Mouse (Mus musculus): ENCODE data around the gene Olfr90. TPM values are rescaled to one million over a fixed set of nuclear protein-coding genes. Genes with fewer than 3 reads are reported as not detected.
A peak's percentile ranks its signal among the peaks of the same experiment; 100 is the strongest.

Olfr90 gene
- polyA plus RNA-seq, 1 experiment = not detected

- Histone ChIP-seq H3K4me1 (ENCODE audit: control insufficient read depth, insufficient read depth, insufficient read length, low read length) (no peaks in the 10 kb centered on the region), H3K27me3 (ENCODE audit: control insufficient read depth, insufficient read depth, low read length) (no peaks in the 10 kb centered on the region), H3K4me3 (ENCODE audit: low read depth, low read length) (no peak overlapping the region), H3K36me3 (ENCODE audit: control insufficient read depth, insufficient read depth, low read length) (no peaks in the 10 kb centered on the region), H3K27ac (ENCODE audit: insufficient read depth, low read depth, low read length) (no peak overlapping the region)
- TF ChIP-seq CTCF (IDR thresholded peaks at IDR 0.05; ENCODE audit: extremely low read depth, insufficient read length, insufficient replicate concordance, low read depth, low read length) = peak; percentile 66; the same call in 1 of the 2 replicates
- TF ChIP-seq POLR2A (IDR thresholded peaks at IDR 0.05; ENCODE audit: low read depth, low read length) = no peak
- 2% methylated on average over 8 of the region's 8 CpGs for WGBS
Measured at GRCm38 (mm10) chr17:37083327-37083726, 5.0 kb downstream of the Olfr90 start.

- no peaks in the 10 kb centered on the region for H3K27me3 ChIP-seq (ENCODE audit: control insufficient read depth, insufficient read depth, low read length)
- TF ChIP-seq POLR2A (IDR thresholded peaks at IDR 0.05; ENCODE audit: low read depth, low read length) (no peak), CTCF (IDR thresholded peaks at IDR 0.05; ENCODE audit: extremely low read depth, insufficient read length, insufficient replicate concordance, low read depth, low read length) (no peak)
- H3K36me3 ChIP-seq (ENCODE audit: control insufficient read depth, insufficient read depth, low read length) = no peaks in the 10 kb centered on the region
- WGBS = 86% methylated on average over 4 of the region's 4 CpGs
- H3K4me1 ChIP-seq (ENCODE audit: control insufficient read depth, insufficient read depth, insufficient read length, low read length) = no peaks in the 10 kb centered on the region
- no peak overlapping the region for H3K4me3 ChIP-seq (ENCODE audit: low read depth, low read length)
- H3K27ac ChIP-seq (ENCODE audit: insufficient read depth, low read depth, low read length) = no peak overlapping the region
Measured at GRCm38 (mm10) chr17:37081659-37082058, 6.6 kb downstream of the Olfr90 start.

- 17% methylated on average over 5 of the region's 5 CpGs for WGBS
- no peaks in the 10 kb centered on the region for H3K36me3 ChIP-seq (ENCODE audit: control insufficient read depth, insufficient read depth, low read length)
- TF ChIP-seq POLR2A (IDR thresholded peaks at IDR 0.05; ENCODE audit: low read depth, low read length) (no peak), CTCF (IDR thresholded peaks at IDR 0.05; ENCODE audit: extremely low read depth, insufficient read length, insufficient replicate concordance, low read depth, low read length) (no peak)
- H3K27me3 ChIP-seq (ENCODE audit: control insufficient read depth, insufficient read depth, low read length) = no peaks in the 10 kb centered on the region
- no peak overlapping the region for H3K27ac ChIP-seq (ENCODE audit: insufficient read depth, low read depth, low read length)
- H3K4me1 ChIP-seq (ENCODE audit: control insufficient read depth, insufficient read depth, insufficient read length, low read length) = no peaks in the 10 kb centered on the region
- H3K4me3 ChIP-seq (ENCODE audit: low read depth, low read length) = no peak overlapping the region
Measured at GRCm38 (mm10) chr17:37080119-37080518, 8.2 kb downstream of the Olfr90 start.

GRCm38 (mm10) chr17:37078990-37079389 is 9.3 kb downstream of the Olfr90 start:
- WGBS = 60% methylated on average over 2 of the region's 2 CpGs
- TF ChIP-seq POLR2A (IDR thresholded peaks at IDR 0.05; ENCODE audit: low read depth, low read length) (no peak), CTCF (IDR thresholded peaks at IDR 0.05; ENCODE audit: extremely low read depth, insufficient read length, insufficient replicate concordance, low read depth, low read length) (no peak)
- Histone ChIP-seq H3K4me1 (ENCODE audit: control insufficient read depth, insufficient read depth, insufficient read length, low read length) (no peaks in the 10 kb centered on the region), H3K27ac (ENCODE audit: insufficient read depth, low read depth, low read length) (no peak overlapping the region), H3K27me3 (ENCODE audit: control insufficient read depth, insufficient read depth, low read length) (no peaks in the 10 kb centered on the region), H3K36me3 (ENCODE audit: control insufficient read depth, insufficient read depth, low read length) (no peaks in the 10 kb centered on the region), H3K4me3 (ENCODE audit: low read depth, low read length) (no peak overlapping the region)

- H3K36me3 ChIP-seq (ENCODE audit: control insufficient read depth, insufficient read depth, low read length) = no peaks in the 10 kb centered on the region; the same call in 1 of the 2 replicates
- H3K4me3 ChIP-seq (ENCODE audit: low read depth, low read length) = no peak overlapping the region
- 53% methylated on average over 1 of the region's 1 CpGs for WGBS
- H3K4me1 ChIP-seq (ENCODE audit: control insufficient read depth, insufficient read depth, insufficient read length, low read length) = no peaks in the 10 kb centered on the region
- no peak for TF ChIP-seq POLR2A (IDR thresholded peaks at IDR 0.05; ENCODE audit: low read depth, low read length)
- no peak for TF ChIP-seq CTCF (IDR thresholded peaks at IDR 0.05; ENCODE audit: extremely low read depth, insufficient read length, insufficient replicate concordance, low read depth, low read length)
- no peaks in the 10 kb centered on the region for H3K27me3 ChIP-seq (ENCODE audit: control insufficient read depth, insufficient read depth, low read length)
- no peak overlapping the region for H3K27ac ChIP-seq (ENCODE audit: insufficient read depth, low read depth, low read length)
Measured at GRCm38 (mm10) chr17:37078193-37078592, 10.1 kb downstream of the Olfr90 start.

- Histone ChIP-seq H3K36me3 (ENCODE audit: control insufficient read depth, insufficient read depth, low read length) (peaks cover 2% of the 10 kb centered on the region; the same call in 1 of the 2 replicates), H3K27me3 (ENCODE audit: control insufficient read depth, insufficient read depth, low read length) (no peaks in the 10 kb centered on the region), H3K27ac (ENCODE audit: insufficient read depth, low read depth, low read length) (no peak overlapping the region), H3K4me3 (ENCODE audit: low read depth, low read length) (no peak overlapping the region), H3K4me1 (ENCODE audit: control insufficient read depth, insufficient read depth, insufficient read length, low read length) (no peaks in the 10 kb centered on the region)
- no peak for TF ChIP-seq CTCF (IDR thresholded peaks at IDR 0.05; ENCODE audit: extremely low read depth, insufficient read length, insufficient replicate concordance, low read depth, low read length)
- no peak for TF ChIP-seq POLR2A (IDR thresholded peaks at IDR 0.05; ENCODE audit: low read depth, low read length)
- WGBS = 81% methylated on average over 2 of the region's 2 CpGs
Measured at GRCm38 (mm10) chr17:37075766-37076165, 12.5 kb downstream of the Olfr90 start.

DNA sequence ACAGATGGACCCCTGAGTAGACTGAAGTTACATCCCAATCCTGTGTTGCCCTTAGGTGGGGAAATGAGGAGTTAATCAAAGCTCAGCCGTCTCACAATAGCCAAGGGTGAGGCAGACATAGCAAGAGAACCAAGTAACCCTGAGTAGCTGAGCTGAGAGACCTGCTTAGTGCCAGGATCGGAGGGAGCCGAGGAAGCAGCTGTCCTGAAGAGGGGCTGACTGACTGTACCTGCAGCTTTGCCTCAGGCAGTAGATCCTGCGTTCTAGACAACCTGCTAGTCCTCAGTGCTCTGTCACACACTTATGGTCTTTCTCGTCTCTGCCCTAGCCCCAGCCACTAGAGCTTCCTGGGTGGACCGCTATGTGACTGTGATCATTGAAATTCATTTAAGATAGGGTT is 13.1 kb downstream of the Olfr90 start:
- TF ChIP-seq CTCF (IDR thresholded peaks at IDR 0.05; ENCODE audit: extremely low read depth, insufficient read length, insufficient replicate concordance, low read depth, low read length) (no peak), POLR2A (IDR thresholded peaks at IDR 0.05; ENCODE audit: low read depth, low read length) (no peak)
- H3K36me3 ChIP-seq (ENCODE audit: control insufficient read depth, insufficient read depth, low read length) = peaks cover 2% of the 10 kb centered on the region; the same call in 1 of the 2 replicates
- WGBS = 92% methylated on average over 6 of the region's 6 CpGs

More for the DNA sequence above, 13.1 kb downstream of the Olfr90 start:
- no peak overlapping the region for H3K27ac ChIP-seq (ENCODE audit: insufficient read depth, low read depth, low read length)
- H3K4me1 ChIP-seq (ENCODE audit: control insufficient read depth, insufficient read depth, insufficient read length, low read length) = no peaks in the 10 kb centered on the region
- no peak overlapping the region for H3K4me3 ChIP-seq (ENCODE audit: low read depth, low read length)
- no peaks in the 10 kb centered on the region for H3K27me3 ChIP-seq (ENCODE audit: control insufficient read depth, insufficient read depth, low read length)

All from small intestine, adult 2 months (tissue).